Mouse (Mus musculus): ENCODE measurements around the gene Xpo5.
A peak's percentile ranks its signal among the peaks of the same experiment; 100 is the strongest.

The Xpo5 gene

GRCm38 (mm10) chr17:46259675-46260074 lies 57.1 kb downstream of the Xpo5 start:
- no peak for DNase-seq

- DNase-seq, result no peak
Observed at GRCm38 (mm10) chr17:46262201-46262694, 59.7 kb downstream of the Xpo5 start.

- DNase-seq, result no peak
Observed at GRCm38 (mm10) chr17:46265502-46265901, 62.9 kb downstream of the Xpo5 start.

- peak; percentile 91 for DNase-seq
Observed at GRCm38 (mm10) chr17:46265918-46266618, 63.5 kb downstream of the Xpo5 start.

- no peak for DNase-seq
Observed at GRCm38 (mm10) chr17:46266986-46267385, 64.4 kb downstream of the Xpo5 start.

GRCm38 (mm10) chr17:46267511-46267910 lies 64.9 kb downstream of the Xpo5 start:
- DNase-seq, result no peak

- DNase-seq, result no peak
Observed at GRCm38 (mm10) chr17:46268026-46268720, 65.6 kb downstream of the Xpo5 start.

- no peak for DNase-seq
Observed at GRCm38 (mm10) chr17:46269771-46270534, 67.4 kb downstream of the Xpo5 start.

GRCm38 (mm10) chr17:46272058-46272457 lies 69.5 kb downstream of the Xpo5 start:
- DNase-seq, result no peak

GRCm38 (mm10) chr17:46272675-46273074 lies 70.1 kb downstream of the Xpo5 start:
- no peak for DNase-seq

GRCm38 (mm10) chr17:46273803-46274236 lies 71.2 kb downstream of the Xpo5 start:
- no peak for DNase-seq

- no peak for DNase-seq
Observed at GRCm38 (mm10) chr17:46274465-46274864, 71.9 kb downstream of the Xpo5 start.

GRCm38 (mm10) chr17:46275034-46275433 lies 72.5 kb downstream of the Xpo5 start:
- no peak for DNase-seq

- no peak for DNase-seq
Observed at GRCm38 (mm10) chr17:46275506-46275905, 72.9 kb downstream of the Xpo5 start.

- no peak for DNase-seq
Observed at GRCm38 (mm10) chr17:46277586-46277985, 75.0 kb downstream of the Xpo5 start.

- DNase-seq, result no peak
Observed at GRCm38 (mm10) chr17:46278011-46278765, 75.6 kb downstream of the Xpo5 start.

GRCm38 (mm10) chr17:46282483-46283123 lies 80.0 kb downstream of the Xpo5 start, which contains the start of gene Tjap1:
Tjap1 (minus strand) TSS chr17:46283026.
- DNase-seq, result peak; percentile 90

GRCm38 (mm10) chr17:46283140-46283539 lies 80.6 kb downstream of the Xpo5 start:
- no peak for DNase-seq

GRCm38 (mm10) chr17:46283911-46284310 lies 81.3 kb downstream of the Xpo5 start:
- DNase-seq, result no peak

- DNase-seq, result no peak
Observed at GRCm38 (mm10) chr17:46284653-46285052, 82.1 kb downstream of the Xpo5 start.

- no peak for DNase-seq
Observed at GRCm38 (mm10) chr17:46285407-46285806, 82.8 kb downstream of the Xpo5 start.

- peak; percentile 86 for DNase-seq
Observed at GRCm38 (mm10) chr17:46287678-46288095, 85.1 kb downstream of the Xpo5 start.
